Mouse (Mus musculus) c-Kit-positive CD71-positive TER-119-negative erythroid progenitor cells, embryonic 14.5 days (primary cell): ENCODE measurements around the gene Capn10.
A peak's percentile ranks its signal among the peaks of the same experiment; 100 is the strongest.
"Not testable (repeated sequence)": the region's sequence is repeated elsewhere in the genome, so short reads cannot be mapped to it uniquely, and the experiment has no call there.

Experiments
- DNase-seq: peaks from one replicate; pipeline ENCODE4 v3.0.0-alpha.2; 2013; ENCODE audit warnings: low read depth

The Capn10 gene

DNA sequence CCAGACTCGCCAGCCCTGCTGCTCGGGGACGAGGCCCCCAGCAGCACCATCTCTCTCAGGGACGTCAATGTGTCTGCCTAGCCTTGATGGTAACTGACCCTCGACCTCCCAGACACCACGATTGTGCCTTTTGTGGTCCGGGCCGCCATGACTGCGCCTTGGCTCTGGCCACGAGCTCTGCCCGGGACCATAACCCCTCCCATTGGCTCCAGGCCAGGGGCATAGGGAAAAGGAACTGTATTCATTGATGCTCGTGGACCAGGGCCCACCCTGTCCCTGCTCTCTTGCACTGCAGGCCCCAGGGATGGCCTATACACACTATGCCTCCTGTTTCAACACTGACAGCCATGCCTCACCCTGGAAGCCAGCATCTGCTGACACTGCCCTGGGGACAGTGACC, 14.4 kb upstream of the Capn10 start:
- DNase-seq = no peak

DNA sequence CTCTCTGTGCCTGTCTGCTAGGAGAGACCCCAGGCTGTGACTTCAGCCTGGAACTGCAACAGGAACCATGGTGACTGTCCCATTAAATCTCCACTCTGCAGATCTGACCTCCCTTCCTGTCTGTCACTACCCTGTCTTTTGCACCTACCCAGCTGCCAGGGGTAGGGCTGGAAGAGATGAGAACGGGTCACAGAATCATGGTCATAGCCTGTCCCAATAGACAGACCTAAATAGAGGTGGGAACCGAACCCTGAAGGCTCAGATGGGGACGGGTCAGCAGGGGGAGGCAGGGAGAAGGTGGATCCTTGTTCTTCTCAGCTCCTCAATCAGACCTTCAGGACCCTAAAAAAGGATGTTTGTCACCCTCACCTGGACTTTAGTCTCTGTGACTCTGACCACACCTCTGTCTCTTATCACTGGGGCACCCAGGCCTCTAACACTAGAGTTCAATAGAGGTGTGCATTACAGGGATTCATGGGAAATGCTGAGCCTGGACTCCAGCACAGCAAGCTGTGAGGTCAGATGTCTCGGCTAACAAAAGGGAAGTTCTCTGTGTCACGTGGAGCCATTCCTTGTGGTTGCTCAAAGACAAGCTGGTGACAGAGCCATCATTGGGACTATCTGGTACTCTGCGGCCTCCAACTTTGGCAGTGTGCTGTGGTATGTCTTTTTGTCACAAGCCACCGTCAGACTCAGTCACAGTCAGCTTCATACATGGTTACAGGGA, 13.5 kb upstream of the Capn10 start:
- no peak for DNase-seq

GRCm38 (mm10) chr1:92921496-92921895, 12.7 kb upstream of the Capn10 start:
- no peak for DNase-seq

DNA sequence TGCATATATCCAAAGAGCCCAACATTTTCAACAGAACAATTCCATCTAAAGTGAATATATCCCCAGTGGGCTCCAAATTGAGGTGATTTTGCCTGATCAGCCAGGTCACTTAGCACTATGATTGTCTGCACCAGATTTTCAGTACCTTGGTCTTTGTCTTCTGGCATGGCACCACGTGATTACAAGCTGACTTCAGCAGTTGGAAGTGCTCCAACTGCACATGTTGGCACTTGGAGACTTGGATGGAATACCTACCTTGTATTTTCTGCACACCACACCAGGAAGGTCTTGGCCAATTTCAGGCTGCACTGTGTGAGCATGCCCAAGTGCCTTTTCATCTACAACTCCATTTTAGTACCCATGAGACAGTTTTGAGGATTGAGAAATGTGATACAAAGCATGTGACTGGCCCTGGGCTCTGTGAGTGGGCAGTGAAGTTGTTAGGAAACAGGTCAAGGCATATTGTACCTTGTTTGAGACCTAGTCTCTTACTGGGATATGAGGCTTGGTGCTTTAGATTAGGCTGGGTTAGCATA, 3.9 kb upstream of the Capn10 start:
- DNase-seq = no peak

DNA sequence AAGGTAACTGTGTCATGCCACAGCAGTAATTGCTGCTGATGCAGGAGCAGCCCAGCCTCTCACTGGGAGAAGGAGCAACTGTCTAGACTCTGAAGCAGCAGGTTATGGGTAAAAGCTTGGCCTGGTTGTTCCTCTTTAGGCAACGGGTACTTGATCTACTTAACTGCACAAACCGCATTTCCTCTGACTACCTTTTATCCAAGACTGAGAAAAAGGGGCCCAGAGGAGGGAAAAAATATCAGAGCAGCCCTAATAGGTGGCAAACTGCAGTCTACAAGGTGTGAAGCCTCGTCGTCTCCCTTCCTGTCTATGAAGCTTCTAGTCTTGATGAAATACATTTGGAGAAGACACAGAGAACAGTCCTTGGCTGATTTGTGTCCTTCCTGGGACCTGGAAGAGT, 565 bp upstream of the Capn10 start:
- DNase-seq = peak; percentile 15

DNA sequence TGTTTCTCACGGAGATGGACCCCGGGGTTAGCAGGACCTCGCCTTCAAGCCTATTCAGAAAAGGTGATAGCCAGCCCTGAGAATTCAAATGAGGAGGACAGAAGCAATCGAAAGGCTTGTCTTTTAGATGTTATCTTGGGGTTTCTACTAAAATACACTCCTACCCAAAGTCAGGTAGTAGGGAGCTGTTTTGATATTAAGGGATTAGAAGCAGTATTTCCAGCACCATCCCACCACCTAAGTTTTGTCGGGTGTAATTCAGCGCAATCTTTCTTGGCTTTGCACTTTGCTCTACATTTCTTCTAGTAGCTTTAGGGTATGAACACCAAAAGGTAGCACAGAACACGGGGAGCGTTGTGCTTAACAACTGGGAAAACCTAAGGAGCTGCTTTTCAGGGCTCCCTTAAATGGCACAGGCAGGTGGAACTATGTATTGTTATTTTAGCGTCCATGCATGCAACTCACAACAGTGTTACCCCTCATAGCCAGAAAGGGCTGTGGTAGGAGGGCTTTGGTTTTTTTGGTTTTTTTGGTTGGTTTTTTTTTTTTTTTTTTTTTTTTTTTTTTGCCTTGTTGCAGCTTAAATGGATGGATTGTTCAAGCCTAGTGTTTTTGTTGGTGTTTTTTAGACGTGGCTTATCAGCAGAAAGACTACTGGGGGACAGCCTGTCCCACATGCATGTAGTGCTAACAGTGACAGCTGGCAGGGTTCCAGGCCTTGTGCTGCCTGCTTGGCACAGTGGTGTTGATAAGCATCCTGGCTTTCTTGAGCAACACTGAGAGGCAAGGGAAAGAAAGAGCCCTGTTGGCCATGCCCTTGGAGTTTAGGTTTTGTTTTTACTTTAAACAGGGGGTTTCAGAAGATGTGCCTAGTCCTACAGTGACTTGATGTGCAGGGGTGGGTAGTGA, 1.1 kb downstream of the Capn10 start:
- DNase-seq = peak; percentile 68

GRCm38 (mm10) chr1:92935977-92936376, 1.8 kb downstream of the Capn10 start:
- DNase-seq = no peak

GRCm38 (mm10) chr1:92936467-92936866, 2.3 kb downstream of the Capn10 start:
- no peak for DNase-seq

DNA sequence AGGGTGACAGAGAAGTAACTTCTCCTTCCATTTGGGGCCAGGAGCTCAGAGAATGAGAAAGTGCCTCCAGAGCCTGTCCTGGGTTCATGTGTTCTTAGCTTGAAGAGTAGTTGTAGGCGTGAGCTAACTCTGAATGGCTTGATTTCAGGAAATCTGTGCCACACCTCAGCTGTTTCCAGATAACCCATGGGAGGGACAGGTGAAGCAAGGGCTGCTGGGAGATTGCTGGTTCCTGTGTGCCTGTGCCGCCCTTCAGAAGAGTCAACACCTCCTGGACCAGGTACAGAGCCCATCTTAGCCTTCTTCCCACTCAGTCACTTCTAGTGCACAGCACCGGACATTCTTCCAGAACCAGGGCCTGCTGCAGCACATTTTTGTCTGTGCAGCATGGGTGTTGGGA, 3.6 kb downstream of the Capn10 start:
- no peak for DNase-seq

- no peak for DNase-seq
These were observed 5.6 kb downstream of the Capn10 start for GRCm38 (mm10) chr1:92939746-92940145.

DNA sequence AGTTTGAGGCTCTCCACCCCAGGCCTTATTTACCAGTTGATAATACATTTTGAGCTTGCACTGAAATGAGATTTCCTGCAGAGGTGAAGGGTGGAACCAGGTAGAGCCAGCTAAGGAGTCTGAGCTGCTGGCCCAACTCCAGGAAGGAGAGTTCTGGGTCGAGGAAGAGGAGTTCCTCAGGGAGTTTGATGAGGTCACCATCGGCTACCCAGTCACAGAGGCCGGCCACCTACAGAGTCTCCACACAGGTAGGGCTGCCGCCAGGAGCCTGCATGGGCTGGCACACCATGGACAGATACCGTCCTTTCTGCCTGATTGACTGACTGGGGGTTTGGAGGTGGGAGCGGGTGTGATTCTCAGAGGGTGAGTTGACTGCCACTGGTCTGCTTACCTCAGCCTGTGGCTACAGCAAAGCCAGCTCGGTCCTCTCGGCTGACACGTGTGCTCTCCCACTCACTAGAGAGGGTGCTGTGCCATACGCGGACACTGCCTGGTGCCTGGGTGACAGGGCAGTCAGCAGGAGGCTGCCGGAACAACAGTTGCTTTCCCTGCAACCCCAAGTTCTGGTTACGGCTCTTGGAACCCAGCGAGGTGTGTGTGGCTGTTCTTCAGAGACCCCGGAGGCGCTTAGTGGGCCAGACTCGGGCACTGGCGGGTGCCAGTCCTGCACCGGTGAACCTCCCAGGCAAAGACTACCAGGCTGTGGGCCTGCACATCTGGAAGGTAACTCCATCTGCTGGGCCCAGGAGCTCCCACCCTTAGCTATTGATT, 9.2 kb downstream of the Capn10 start:
- no peak for DNase-seq

DNA sequence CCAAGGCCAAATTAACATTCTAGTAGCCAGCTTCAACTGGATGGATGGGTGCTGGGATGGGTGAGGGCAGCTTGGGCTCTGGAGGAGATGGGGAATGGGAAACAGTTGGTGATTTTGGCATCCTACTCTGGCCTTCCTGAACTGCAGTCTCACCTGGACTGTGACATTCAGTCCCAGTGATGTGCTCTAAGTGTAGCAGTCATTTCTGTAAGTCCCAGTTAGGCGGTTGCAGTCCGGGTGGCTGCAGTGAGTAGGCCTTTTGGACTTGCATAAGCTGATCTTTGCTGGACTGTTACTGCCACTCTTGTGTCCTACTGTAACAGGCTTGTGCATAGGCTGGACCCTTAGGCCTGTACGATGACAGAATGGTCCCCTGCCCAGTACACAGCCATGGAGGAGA, 13.8 kb downstream of the Capn10 start:
- DNase-seq = no peak

DNA sequence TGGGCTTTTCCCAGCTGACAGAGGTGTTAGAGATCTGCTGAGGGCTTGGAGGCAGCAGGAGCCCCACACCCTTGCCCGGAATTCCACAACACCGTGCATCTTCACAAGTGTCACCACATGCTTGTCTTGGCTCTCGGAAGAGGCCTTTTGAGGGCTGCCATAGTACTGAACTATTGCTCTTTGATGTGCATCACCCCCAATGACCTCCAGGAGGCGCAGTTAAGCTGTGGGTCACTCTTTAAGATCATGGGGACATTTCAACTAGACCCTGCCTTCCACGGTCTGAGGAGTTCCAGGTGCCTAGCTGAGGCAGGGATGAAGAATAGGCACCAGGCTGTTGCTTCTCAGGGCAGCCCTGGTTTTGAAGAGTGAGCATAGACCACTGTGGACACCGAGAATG, 15.2 kb downstream of the Capn10 start:
- DNase-seq = no peak

DNA sequence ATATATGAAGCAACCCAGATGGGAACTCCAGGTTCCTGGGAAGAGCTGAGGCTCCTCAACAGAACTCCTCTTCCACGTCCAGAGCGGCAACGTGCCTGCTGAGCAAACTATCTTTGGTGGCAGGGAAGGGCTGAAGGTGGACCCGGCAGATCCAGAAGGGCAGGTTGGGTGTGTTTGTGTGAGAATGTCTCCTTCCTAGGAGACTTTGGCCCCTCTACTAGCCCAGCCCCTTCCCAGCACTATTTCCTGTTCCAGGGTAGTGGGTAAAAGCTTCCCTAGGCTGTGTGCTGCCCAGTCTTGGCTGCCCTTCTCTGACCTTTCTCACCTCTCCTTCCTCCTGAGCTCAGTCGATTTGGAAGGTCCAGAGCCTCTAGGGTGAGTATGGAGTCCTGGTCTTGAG, 16.4 kb downstream of the Capn10 start, which contains the start of gene Gpr35:
Gene Gpr35, plus strand, starts transcription at position 259 of the 400 bp plus-strand sequence.
- DNase-seq = no peak

DNA sequence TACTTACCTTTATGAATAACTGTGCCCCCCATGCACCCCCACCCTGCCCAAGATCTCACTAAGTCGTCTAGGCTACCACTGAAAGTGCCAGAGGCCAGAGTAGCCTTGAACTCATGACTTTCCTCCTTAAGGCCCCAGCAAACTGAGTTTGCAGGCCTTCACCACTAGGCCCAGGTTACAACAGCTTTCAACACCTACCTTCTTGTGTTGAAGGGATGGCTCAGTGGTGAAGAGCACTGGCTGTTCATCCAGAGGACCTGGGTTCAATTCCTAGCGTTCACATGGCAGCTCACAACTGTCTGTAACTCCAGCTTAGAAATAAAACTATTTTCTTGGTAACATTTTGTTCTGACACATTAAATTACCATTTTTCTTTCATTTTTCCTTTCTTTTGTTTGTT, 19.5 kb downstream of the Capn10 start:
- DNase-seq = no peak

DNA sequence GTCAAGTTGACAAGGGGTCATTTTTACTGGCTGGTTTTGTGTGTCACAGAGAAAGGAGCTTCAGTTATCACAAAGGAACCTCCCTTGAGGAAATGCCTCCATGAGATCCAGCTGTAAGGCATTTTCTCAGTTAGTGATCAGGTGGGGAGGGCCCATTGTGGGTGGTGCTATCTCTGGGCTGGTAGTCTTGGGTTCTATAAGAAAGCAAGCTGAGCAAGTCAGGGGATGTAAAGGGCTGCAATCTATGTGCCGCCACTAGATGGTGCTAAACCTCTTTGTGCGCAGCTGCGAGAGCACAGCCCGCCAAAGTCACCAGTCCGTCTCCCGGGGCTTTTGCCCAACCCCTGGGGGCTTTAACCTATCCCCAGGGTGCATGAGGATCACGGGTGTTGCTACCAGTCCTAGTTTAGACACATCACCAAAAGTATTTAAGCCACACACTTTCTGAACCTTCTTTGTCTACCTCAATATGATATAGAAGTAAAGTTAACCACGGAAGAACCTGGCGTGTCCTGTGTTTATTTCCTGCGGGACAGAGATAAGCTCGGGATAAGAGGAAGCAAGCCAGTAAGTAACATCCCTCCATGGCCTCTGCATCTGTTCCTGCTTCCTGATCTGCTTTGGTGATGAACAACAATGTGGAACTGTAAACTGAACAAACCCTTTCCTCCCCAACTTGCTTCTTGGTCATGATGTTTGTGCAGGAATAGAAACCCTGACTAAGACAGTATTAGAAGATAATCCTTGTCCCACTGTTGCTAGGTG, 22.6 kb downstream of the Capn10 start:
- not testable (repeated sequence) for DNase-seq

- DNase-seq = no peak
These were observed 24.8 kb downstream of the Capn10 start for GRCm38 (mm10) chr1:92958999-92959398.

- not testable (repeated sequence) for DNase-seq
These were observed 36.6 kb downstream of the Capn10 start for GRCm38 (mm10) chr1:92970791-92971190.

GRCm38 (mm10) chr1:92971879-92972795, 38.0 kb downstream of the Capn10 start:
- no peak for DNase-seq

DNA sequence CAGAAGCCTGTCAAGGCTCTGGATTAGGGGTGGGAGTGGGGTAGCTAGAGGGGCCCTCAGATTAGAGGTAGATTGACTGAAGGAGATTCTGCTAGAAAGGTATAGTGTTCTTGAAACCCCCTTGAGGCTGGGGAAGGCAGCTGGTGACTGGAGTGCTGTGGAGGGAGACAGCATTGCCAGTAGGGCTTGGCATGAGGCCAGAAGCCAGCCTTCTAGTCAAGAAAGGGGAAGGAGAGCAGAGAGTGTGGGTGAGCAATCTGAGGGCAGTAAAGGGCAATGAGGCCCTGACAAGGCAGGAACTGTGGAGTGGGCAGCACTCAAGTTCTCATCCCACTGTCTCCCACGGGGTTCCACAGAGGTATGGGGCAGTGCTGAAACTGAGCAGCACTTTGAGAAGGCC, 38.7 kb downstream of the Capn10 start:
- DNase-seq = no peak
